Mouse (Mus musculus) forebrain, embryonic 16.5 days (tissue): ENCODE data around the gene Bend5. TPM values are rescaled to one million over a fixed set of nuclear protein-coding genes. Genes with fewer than 3 reads are reported as not detected.
A peak's percentile ranks its signal among the peaks of the same experiment; 100 is the strongest.

Experiments
- ATAC-seq: fragments of 200-750 bp; cut with Nextera tagmentation; 2 replicates; pipeline ENCODE4 v1.8.0; 2017; ENCODE audit warnings: mild to moderate bottlenecking, moderate library complexity
- H3K27ac ChIP-seq: fragments of 300-500 bp; sonication (generic); 2 replicates; pipeline ENCODE4 v1.5.1; 2014; ENCODE audit warnings: low read length, control low read depth
- H3K27me3 ChIP-seq: fragments of 300-500 bp; sonication (generic); replicated peaks from 2 replicates; pipeline ENCODE4 v1.6.1; 2014; ENCODE audit warnings: low read length; ENCODE audit not compliant: control insufficient read depth, insufficient read depth
- H3K36me3 ChIP-seq: fragments of 300-500 bp; sonication (generic); 2 replicates; pipeline ENCODE4 v1.6.1; 2014; ENCODE audit not compliant: control insufficient read depth, insufficient read depth
- H3K4me1 ChIP-seq: fragments of 300-500 bp; sonication (generic); replicated peaks from 2 replicates; pipeline ENCODE4 v1.6.1; 2014; ENCODE audit warnings: low read length; ENCODE audit not compliant: control insufficient read depth, insufficient read depth
- H3K4me2 ChIP-seq: fragments of 300-500 bp; sonication (generic); 2 replicates; pipeline ENCODE4 v1.6.1; 2014; ENCODE audit warnings: mild to moderate bottlenecking, low read length, control low read depth
- H3K4me3 ChIP-seq: fragments of 300-500 bp; sonication (generic); replicated peaks from 2 replicates; pipeline ENCODE4 v1.5.1; 2014; ENCODE audit warnings: mild to moderate bottlenecking, low read length, control low read depth
- H3K9ac ChIP-seq: fragments of 300-500 bp; sonication (generic); replicated peaks from 2 replicates; pipeline ENCODE4 v1.6.1; 2014; ENCODE audit warnings: low read depth, low read length, control low read depth
- H3K9me3 ChIP-seq: fragments of 300-500 bp; sonication (generic); 2 replicates; pipeline ENCODE4 v1.6.1; 2016; ENCODE audit warnings: low read length; ENCODE audit not compliant: control insufficient read depth
- WGBS: fragments of 180-500 bp; shearing (Covaris S2); extraction: QIAGEN DNeasy Blood & Tissue Kit; methylation state at CpG from one replicate; pipeline ENCODE4 v1.1.7; 2014; 5-methylcytosine and 5-hydroxymethylcytosine counted together
- polyA plus RNA-seq: library from polyadenylated mRNA; unstranded; fragments of >200 nt; fragmentation: Nextera tagmentation; extraction: Ambion mirVana; gene quantifications from 2 replicates; pipeline ENCODE4 v1.2.1, GENCODE M21; 2015

Gene Bend5
- polyA plus RNA-seq, 1 experiment from 2014 or later: 53.8 TPM

DNA sequence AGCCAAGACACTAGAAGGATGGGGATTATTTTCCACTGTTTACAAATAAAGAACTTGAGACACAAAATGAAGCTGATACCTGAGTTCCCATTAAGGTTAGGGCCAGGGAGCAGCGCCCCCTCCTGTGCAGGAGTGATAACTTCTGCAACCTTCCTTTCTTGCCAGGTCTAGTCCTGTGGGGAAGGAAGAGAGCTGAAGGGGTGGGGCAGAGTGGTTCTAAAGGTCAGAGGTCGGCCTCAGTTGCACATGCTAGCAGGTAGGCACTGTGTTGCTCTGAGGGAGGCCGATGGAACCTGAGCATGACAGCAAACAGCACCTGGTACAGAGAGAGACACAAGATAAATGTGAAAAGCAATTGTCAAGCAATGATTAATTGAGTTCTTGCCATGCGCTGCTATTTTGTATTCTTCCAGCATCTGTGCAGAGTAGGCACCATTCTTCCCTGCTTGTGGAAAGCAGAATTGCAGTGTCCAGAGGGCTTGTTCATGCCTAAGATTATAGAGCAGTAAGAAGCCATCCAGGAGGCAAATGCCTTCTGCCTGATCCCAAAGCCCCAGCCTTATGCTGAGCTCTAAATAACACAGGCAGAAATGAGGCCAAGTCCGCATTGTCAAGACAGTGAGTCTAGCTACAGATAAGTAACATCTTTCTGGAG lies 79.1 kb downstream of the Bend5 start:
- H3K4me2 ChIP-seq: no peak overlapping the region
- H3K27ac ChIP-seq: no peak overlapping the region
- no peaks in the 10 kb centered on the region for H3K27me3 ChIP-seq
- ATAC-seq: no peak; the same call in 1 of the 2 replicates
- H3K4me1 ChIP-seq: no peaks in the 10 kb centered on the region
- no peak overlapping the region for H3K4me3 ChIP-seq
- H3K9ac ChIP-seq: no peak overlapping the region
- WGBS: 66% methylated on average over 5 of the region's 5 CpGs
- H3K36me3 ChIP-seq: no peaks in the 10 kb centered on the region
- no peaks in the 10 kb centered on the region for H3K9me3 ChIP-seq

DNA sequence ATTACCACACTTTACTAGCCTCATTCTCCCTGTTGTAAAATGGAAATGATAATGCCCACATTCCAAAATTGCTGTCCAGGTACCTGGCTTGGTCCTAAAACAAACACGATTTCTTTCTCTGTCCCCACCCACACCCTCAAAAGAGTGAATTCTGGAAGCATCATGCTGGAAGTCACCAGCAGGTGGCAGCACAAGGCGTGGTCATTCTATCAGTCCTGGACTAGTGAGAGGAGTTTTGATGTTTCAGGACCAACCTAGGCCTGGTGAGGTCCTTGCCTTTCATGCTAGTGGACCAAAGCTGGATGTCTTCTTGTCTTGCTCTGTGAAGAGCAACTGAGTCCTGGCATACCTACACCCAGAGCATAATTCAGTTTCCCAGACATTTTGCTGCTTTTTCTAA lies 81.1 kb downstream of the Bend5 start:
- WGBS: 9% methylated on average over 2 of the region's 2 CpGs
- Histone ChIP-seq H3K36me3 (no peaks in the 10 kb centered on the region), H3K9ac (no peak overlapping the region), H3K4me3 (no peak overlapping the region), H3K27ac (no peak overlapping the region), H3K27me3 (no peaks in the 10 kb centered on the region), H3K4me2 (no peak overlapping the region), H3K9me3 (no peaks in the 10 kb centered on the region), H3K4me1 (no peaks in the 10 kb centered on the region)
- ATAC-seq: peak; percentile 38; the same call in 1 of the 2 replicates

DNA sequence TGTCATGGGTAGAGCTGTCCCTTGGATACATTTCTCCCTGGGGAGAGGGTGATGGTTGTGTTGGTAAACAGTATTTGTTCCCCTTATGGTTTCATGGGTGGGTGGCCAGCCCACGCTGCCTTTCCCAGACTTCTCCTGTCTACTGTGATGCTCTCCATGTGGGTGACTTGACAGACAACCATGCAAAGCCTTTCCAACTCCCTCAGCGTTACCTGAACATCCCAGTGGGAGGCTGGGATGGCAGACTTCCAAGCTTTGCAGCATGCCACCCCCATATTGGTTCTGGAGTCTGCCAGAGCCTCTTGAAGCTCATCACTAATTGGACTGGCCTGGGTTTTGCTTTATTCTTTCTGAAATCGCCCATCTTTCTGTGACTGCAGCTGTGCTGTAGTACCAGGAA lies 83.9 kb downstream of the Bend5 start:
- H3K4me2 ChIP-seq: no peak overlapping the region
- no peak overlapping the region for H3K4me3 ChIP-seq
- no peaks in the 10 kb centered on the region for H3K4me1 ChIP-seq
- H3K9me3 ChIP-seq: no peaks in the 10 kb centered on the region
- no peaks in the 10 kb centered on the region for H3K36me3 ChIP-seq
- H3K9ac ChIP-seq: no peak overlapping the region
- ATAC-seq: no peak
- 54% methylated on average over 3 of the region's 3 CpGs for WGBS
- no peak overlapping the region for H3K27ac ChIP-seq
- no peaks in the 10 kb centered on the region for H3K27me3 ChIP-seq

DNA sequence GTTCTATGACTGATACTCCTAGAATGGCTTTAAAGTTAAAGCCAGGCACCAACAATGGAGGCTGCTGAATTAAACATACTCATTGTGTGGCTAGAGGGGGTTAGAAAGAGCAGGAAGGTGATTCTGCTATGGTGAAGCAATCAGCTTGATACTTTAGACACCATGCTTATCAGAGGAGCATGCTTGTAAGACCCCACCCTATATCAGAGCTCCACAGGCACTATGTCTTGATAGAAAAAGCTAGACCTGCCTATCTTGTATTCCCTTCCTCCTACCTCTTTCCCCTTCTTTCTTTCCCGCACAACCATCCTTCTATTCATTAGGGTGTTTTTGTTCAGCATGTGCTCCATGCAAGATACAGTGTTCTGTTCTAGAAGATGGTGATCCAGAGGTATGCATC lies 86.6 kb downstream of the Bend5 start:
- WGBS: 92% methylated on average over 1 of the region's 1 CpGs
- no peak for ATAC-seq

DNA sequence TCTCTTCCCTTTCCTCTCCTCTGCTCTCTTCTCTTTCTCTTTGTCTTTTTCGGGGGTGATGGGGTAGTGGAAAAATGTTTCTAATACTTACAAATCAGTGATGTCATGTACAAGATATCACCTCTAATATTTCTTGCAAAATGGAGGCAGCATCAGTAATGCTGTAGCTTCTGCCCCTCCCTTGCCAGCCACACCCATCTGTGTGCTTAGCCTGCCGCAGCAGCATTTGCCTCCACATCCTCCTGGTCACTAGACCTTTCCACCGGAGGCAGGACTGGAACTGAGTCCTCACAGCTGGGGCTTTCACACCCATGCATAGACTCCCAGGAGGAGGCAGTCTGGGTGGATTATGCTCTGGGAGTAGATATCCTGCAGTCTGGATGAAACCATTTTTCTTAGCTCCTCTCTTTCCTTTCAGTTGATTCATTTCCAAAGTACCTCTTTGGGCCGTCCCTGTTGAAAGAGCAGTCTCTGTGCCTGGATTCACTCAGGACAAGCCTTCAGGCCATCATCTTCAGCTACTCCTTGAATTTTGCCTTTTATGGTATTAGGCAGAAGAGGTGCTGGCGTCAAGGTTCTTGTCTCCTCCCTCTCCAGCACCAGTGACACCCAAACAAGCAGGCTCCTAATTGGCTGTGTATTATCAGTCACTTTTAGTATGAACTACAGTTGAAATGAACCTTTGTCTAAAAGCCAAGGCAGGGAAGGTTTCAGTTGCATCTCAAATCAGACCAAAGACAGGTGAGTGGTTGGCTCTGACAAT lies 88.3 kb downstream of the Bend5 start:
- ATAC-seq: no peak
- Histone ChIP-seq H3K4me1 (no peaks in the 10 kb centered on the region), H3K27me3 (no peaks in the 10 kb centered on the region), H3K4me2 (no peak overlapping the region), H3K4me3 (no peak overlapping the region), H3K9ac (no peak overlapping the region), H3K9me3 (no peaks in the 10 kb centered on the region), H3K27ac (no peak overlapping the region), H3K36me3 (no peaks in the 10 kb centered on the region)
- 65% methylated on average over 5 of the region's 5 CpGs for WGBS

More for the DNA sequence above, 86.6 kb downstream of the Bend5 start:
- no peak overlapping the region for H3K4me3 ChIP-seq
- H3K27me3 ChIP-seq: no peaks in the 10 kb centered on the region
- no peak overlapping the region for H3K9ac ChIP-seq
- H3K4me2 ChIP-seq: no peak overlapping the region
- no peaks in the 10 kb centered on the region for H3K4me1 ChIP-seq
- no peaks in the 10 kb centered on the region for H3K36me3 ChIP-seq
- H3K27ac ChIP-seq: no peak overlapping the region
- H3K9me3 ChIP-seq: no peaks in the 10 kb centered on the region

DNA sequence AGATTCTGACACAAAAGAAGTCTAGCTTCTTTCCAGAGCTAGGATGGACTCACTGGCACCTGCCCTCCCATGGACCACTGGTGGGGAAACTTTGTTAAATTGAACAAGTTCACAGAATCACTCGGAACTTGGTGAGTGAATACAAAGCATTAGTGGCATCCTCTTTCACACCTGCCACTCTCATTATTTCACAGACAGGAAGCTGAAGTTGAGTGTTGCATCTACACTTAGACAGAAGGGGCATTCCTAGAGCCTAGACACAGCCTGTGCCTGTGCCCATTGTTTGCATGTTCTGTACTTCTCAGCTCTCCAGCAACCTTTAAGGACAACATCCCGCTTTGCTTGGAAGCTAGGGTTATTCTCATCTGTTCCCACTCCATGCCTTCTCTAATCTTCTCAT lies 90.1 kb downstream of the Bend5 start:
- no peaks in the 10 kb centered on the region for H3K36me3 ChIP-seq
- no peak for ATAC-seq
- H3K27me3 ChIP-seq: no peaks in the 10 kb centered on the region
- no peak overlapping the region for H3K9ac ChIP-seq
- H3K4me3 ChIP-seq: no peak overlapping the region
- no peak overlapping the region for H3K4me2 ChIP-seq
- no peak overlapping the region for H3K27ac ChIP-seq
- H3K9me3 ChIP-seq: no peaks in the 10 kb centered on the region
- WGBS: 90% methylated on average over 2 of the region's 2 CpGs
- H3K4me1 ChIP-seq: no peaks in the 10 kb centered on the region
